Mouse (Mus musculus): ENCODE measurements at regions not wholly inside any gene's neighbourhood (a gene's known extent, or its start where the extent isn't known, plus 50 kb on each side); places are given as distances from the start of the nearest gene placed in this dataset.

GRCm38 (mm10) chr6:66012675-66013074 lies 60.3 kb downstream of the 4930544G11Rik start:
- Histone ChIP-seq H3K9me3 (ENCODE audit: control insufficient read depth, low read length) (no peaks in the 10 kb centered on the region), H3K36me3 (ENCODE audit: control insufficient read depth) (no peaks in the 10 kb centered on the region)

GRCm38 (mm10) chr6:66023531-66023930 lies 71.1 kb downstream of the 4930544G11Rik start:
- no peak for TF ChIP-seq TAL1 (IDR thresholded peaks at IDR 0.05; ENCODE audit: low read length)
- TF ChIP-seq GATA1 (IDR thresholded peaks at IDR 0.05; ENCODE audit: low read length), result no peak
- no peaks in the 10 kb centered on the region for H3K36me3 ChIP-seq (ENCODE audit: control insufficient read depth)

More at GRCm38 (mm10) chr6:66012675-66013074, 60.3 kb downstream of the 4930544G11Rik start:
- TF ChIP-seq GATA1 (IDR thresholded peaks at IDR 0.05; ENCODE audit: low read length) (no peak), TAL1 (IDR thresholded peaks at IDR 0.05; ENCODE audit: low read length) (no peak)
- Histone ChIP-seq H3K4me3 (replicated peaks) (no peak overlapping the region), H3K27me3 (ENCODE audit: control insufficient read depth) (no peaks in the 10 kb centered on the region), H3K4me1 (ENCODE audit: control insufficient read depth) (no peaks in the 10 kb centered on the region)

GRCm38 (mm10) chr6:66036789-66037188 lies 84.4 kb downstream of the 4930544G11Rik start:
- H3K4me1 ChIP-seq (ENCODE audit: control insufficient read depth), result no peaks in the 10 kb centered on the region
- TF ChIP-seq TAL1 (IDR thresholded peaks at IDR 0.05; ENCODE audit: low read length) (no peak), GATA1 (IDR thresholded peaks at IDR 0.05; ENCODE audit: low read length) (no peak)
- no peaks in the 10 kb centered on the region for H3K27me3 ChIP-seq (ENCODE audit: control insufficient read depth)

More at GRCm38 (mm10) chr6:66023531-66023930, 71.1 kb downstream of the 4930544G11Rik start:
- Histone ChIP-seq H3K4me1 (ENCODE audit: control insufficient read depth) (no peaks in the 10 kb centered on the region), H3K27me3 (ENCODE audit: control insufficient read depth) (no peaks in the 10 kb centered on the region), H3K4me3 (replicated peaks) (no peak overlapping the region), H3K9me3 (ENCODE audit: control insufficient read depth, low read length) (no peaks in the 10 kb centered on the region)

GRCm38 (mm10) chr6:66051852-66052251 lies 99.4 kb downstream of the 4930544G11Rik start:
- no peak overlapping the region for H3K4me3 ChIP-seq (replicated peaks)
- H3K4me1 ChIP-seq (ENCODE audit: control insufficient read depth), result peaks cover 24% of the 10 kb centered on the region
- no peaks in the 10 kb centered on the region for H3K9me3 ChIP-seq (ENCODE audit: control insufficient read depth, low read length)
- no peaks in the 10 kb centered on the region for H3K27me3 ChIP-seq (ENCODE audit: control insufficient read depth)
- TF ChIP-seq TAL1 (IDR thresholded peaks at IDR 0.05; ENCODE audit: low read length) (no peak), GATA1 (IDR thresholded peaks at IDR 0.05; ENCODE audit: low read length) (no peak)
- H3K36me3 ChIP-seq (ENCODE audit: control insufficient read depth), result no peaks in the 10 kb centered on the region

More at GRCm38 (mm10) chr6:66036789-66037188, 84.4 kb downstream of the 4930544G11Rik start:
- Histone ChIP-seq H3K9me3 (ENCODE audit: control insufficient read depth, low read length) (no peaks in the 10 kb centered on the region), H3K36me3 (ENCODE audit: control insufficient read depth) (no peaks in the 10 kb centered on the region), H3K4me3 (replicated peaks) (no peak overlapping the region)

GRCm38 (mm10) chr6:66052386-66052785 lies 100.0 kb downstream of the 4930544G11Rik start:
- Histone ChIP-seq H3K4me3 (replicated peaks) (no peak overlapping the region), H3K27me3 (ENCODE audit: control insufficient read depth) (no peaks in the 10 kb centered on the region), H3K36me3 (ENCODE audit: control insufficient read depth) (no peaks in the 10 kb centered on the region), H3K9me3 (ENCODE audit: control insufficient read depth, low read length) (no peaks in the 10 kb centered on the region), H3K4me1 (ENCODE audit: control insufficient read depth) (peaks cover 24% of the 10 kb centered on the region)
- TF ChIP-seq TAL1 (IDR thresholded peaks at IDR 0.05; ENCODE audit: low read length) (peak; percentile 37; the same call in 1 of the 3 replicates), GATA1 (IDR thresholded peaks at IDR 0.05; ENCODE audit: low read length) (peak; percentile 40; the same call in 1 of the 2 replicates)

GRCm38 (mm10) chr6:66053197-66053596 lies 100.8 kb downstream of the 4930544G11Rik start:
- H3K4me3 ChIP-seq (replicated peaks), result no peak overlapping the region
- H3K27me3 ChIP-seq (ENCODE audit: control insufficient read depth), result no peaks in the 10 kb centered on the region
- no peaks in the 10 kb centered on the region for H3K9me3 ChIP-seq (ENCODE audit: control insufficient read depth, low read length)
- H3K4me1 ChIP-seq (ENCODE audit: control insufficient read depth), result peaks cover 24% of the 10 kb centered on the region
- no peaks in the 10 kb centered on the region for H3K36me3 ChIP-seq (ENCODE audit: control insufficient read depth)
- TF ChIP-seq TAL1 (IDR thresholded peaks at IDR 0.05; ENCODE audit: low read length) (no peak), GATA1 (IDR thresholded peaks at IDR 0.05; ENCODE audit: low read length) (no peak)

- Histone ChIP-seq H3K4me3 (replicated peaks) (no peak overlapping the region), H3K27me3 (ENCODE audit: control insufficient read depth) (no peaks in the 10 kb centered on the region), H3K9me3 (ENCODE audit: control insufficient read depth, low read length) (no peaks in the 10 kb centered on the region), H3K36me3 (ENCODE audit: control insufficient read depth) (no peaks in the 10 kb centered on the region), H3K4me1 (ENCODE audit: control insufficient read depth) (peaks cover 6% of the 10 kb centered on the region)
- TF ChIP-seq GATA1 (IDR thresholded peaks at IDR 0.05; ENCODE audit: low read length) (no peak), TAL1 (IDR thresholded peaks at IDR 0.05; ENCODE audit: low read length) (no peak)
These were observed 116.5 kb downstream of the 4930544G11Rik start for GRCm38 (mm10) chr6:66068874-66069273.

- TF ChIP-seq TAL1 (IDR thresholded peaks at IDR 0.05; ENCODE audit: low read length), result no peak
- TF ChIP-seq GATA1 (IDR thresholded peaks at IDR 0.05; ENCODE audit: low read length), result no peak
- Histone ChIP-seq H3K27me3 (ENCODE audit: control insufficient read depth) (no peaks in the 10 kb centered on the region), H3K36me3 (ENCODE audit: control insufficient read depth) (no peaks in the 10 kb centered on the region), H3K9me3 (ENCODE audit: control insufficient read depth, low read length) (no peaks in the 10 kb centered on the region), H3K4me1 (ENCODE audit: control insufficient read depth) (peaks cover 9% of the 10 kb centered on the region), H3K4me3 (replicated peaks) (no peak overlapping the region)
These were observed 125.0 kb downstream of the 4930544G11Rik start for GRCm38 (mm10) chr6:66077445-66077844.

GRCm38 (mm10) chr6:66078769-66079168 lies 126.4 kb downstream of the 4930544G11Rik start:
- Histone ChIP-seq H3K36me3 (ENCODE audit: control insufficient read depth) (no peaks in the 10 kb centered on the region), H3K4me1 (ENCODE audit: control insufficient read depth) (peaks cover 9% of the 10 kb centered on the region), H3K27me3 (ENCODE audit: control insufficient read depth) (no peaks in the 10 kb centered on the region), H3K9me3 (ENCODE audit: control insufficient read depth, low read length) (no peaks in the 10 kb centered on the region), H3K4me3 (replicated peaks) (no peak overlapping the region)
- TF ChIP-seq TAL1 (IDR thresholded peaks at IDR 0.05; ENCODE audit: low read length) (no peak), GATA1 (IDR thresholded peaks at IDR 0.05; ENCODE audit: low read length) (no peak)

- Histone ChIP-seq H3K4me3 (replicated peaks) (no peak overlapping the region), H3K27me3 (ENCODE audit: control insufficient read depth) (no peaks in the 10 kb centered on the region), H3K9me3 (ENCODE audit: control insufficient read depth, low read length) (no peaks in the 10 kb centered on the region), H3K4me1 (ENCODE audit: control insufficient read depth) (no peaks in the 10 kb centered on the region), H3K36me3 (ENCODE audit: control insufficient read depth) (no peaks in the 10 kb centered on the region)
- TF ChIP-seq GATA1 (IDR thresholded peaks at IDR 0.05; ENCODE audit: low read length) (no peak), TAL1 (IDR thresholded peaks at IDR 0.05; ENCODE audit: low read length) (no peak)
These were observed 149.2 kb downstream of the 4930544G11Rik start for GRCm38 (mm10) chr6:66101555-66102071.

Measured in erythroblast, embryonic 14.5 days (primary cell).